Mouse (Mus musculus): ENCODE results near the gene Arhgef25. TPM values are rescaled to one million over a fixed set of nuclear protein-coding genes. Genes with fewer than 3 reads are reported as not detected.
"Not testable (repeated sequence)": the region's sequence is repeated elsewhere in the genome, so short reads cannot be mapped to it uniquely, and the experiment has no call there.

Gene Arhgef25
- polyA plus RNA-seq, 1 experiment from 2014 or later = 2.6 TPM

DNA sequence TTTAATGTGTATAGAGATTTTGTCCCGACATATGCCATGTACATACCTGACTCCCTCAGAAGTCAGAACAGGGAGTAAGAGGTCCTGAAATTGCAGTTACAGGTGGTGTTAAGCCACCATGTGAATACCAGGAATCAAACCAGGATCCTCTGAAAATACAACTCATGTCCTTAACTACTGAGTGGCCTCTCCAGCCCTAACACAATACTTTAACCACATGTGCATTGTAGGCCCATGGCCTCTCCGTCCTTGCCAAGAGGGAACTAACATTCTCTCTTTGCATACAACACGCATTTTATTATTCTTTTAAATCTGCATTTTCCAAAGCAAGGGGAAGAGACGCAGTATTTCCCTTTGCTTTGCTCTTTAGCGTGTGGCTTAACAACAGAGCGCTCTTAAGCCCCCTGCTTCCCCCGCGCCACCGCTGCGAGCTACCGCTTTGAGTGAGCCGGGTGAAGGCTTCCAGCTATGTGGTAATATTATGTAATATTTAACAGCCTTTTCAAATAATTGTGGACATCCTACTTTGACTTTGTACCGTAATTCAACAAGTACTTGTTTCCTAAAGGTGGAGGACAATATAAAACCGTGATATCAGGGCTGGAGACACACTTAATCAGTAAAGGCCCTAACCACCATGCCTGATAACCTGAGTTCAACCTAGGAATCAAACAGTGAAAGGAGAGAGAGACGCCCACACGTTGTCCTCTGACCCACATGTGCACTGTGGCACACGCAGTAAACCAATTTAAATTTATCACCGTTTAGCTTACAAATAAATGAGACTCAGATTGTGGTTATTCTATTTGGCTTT lies 51.3 kb downstream of the Arhgef25 start:
- DNase-seq (no peak), ATAC-seq (peak; percentile 67)
- Histone ChIP-seq H3K9me3 (ENCODE audit: low read length) (no peaks in the 10 kb centered on the region), H3K36me3 (replicated peaks; ENCODE audit: insufficient read depth, low read length) (no peaks in the 10 kb centered on the region), H3K4me3 (ENCODE audit: low read depth, low read length) (no peak overlapping the region), H3K4me2 (ENCODE audit: low read depth, low read length) (peak overlapping the region; percentile 20; the same call in 1 of the 2 replicates), H3K27me3 (ENCODE audit: insufficient read depth, low read length) (no peaks in the 10 kb centered on the region), H3K27ac (ENCODE audit: low read depth) (peak overlapping the region; percentile 75), H3K9ac (replicated peaks) (no peak overlapping the region), H3K4me1 (ENCODE audit: insufficient read depth) (peaks cover 32% of the 10 kb centered on the region)
- WGBS (ENCODE audit: insufficient replicate concordance) = 52% methylated on average over 18 of the region's 18 CpGs
- TF ChIP-seq EP300 (IDR thresholded peaks at IDR 0.05; ENCODE audit: low read depth) (0 out of 2 replicates have a peak, but pooled peaks have one; percentile 56), CTCF (IDR thresholded peaks at IDR 0.05; ENCODE audit: low read depth) (no peak)

DNA sequence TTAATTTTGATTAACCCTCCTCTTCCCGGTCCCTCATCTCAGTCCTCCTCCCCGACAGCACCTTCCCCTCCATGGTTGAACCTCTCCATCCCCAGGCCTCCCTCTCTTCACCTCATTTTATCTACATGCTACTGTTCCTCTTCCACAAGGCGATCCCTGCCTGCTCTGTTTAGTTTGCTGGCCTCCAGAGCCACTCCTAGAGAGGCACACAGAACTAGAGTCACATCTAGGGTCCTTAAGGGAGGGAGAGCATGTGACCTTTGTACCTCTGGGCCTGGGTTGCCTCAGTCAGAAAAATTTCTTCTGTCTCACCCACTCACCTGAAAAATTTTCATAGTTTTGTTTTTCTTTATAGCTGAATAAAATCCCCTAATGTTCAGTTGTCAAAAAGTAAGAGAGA lies 52.0 kb downstream of the Arhgef25 start:
- no peak overlapping the region for H3K4me3 ChIP-seq (ENCODE audit: low read depth, low read length)
- WGBS (ENCODE audit: insufficient replicate concordance) = 68% methylated on average over 3 of the region's 3 CpGs
- DNase-seq (no peak), ATAC-seq (no peak)
- no peak overlapping the region for H3K4me2 ChIP-seq (ENCODE audit: low read depth, low read length)
- H3K27me3 ChIP-seq (ENCODE audit: insufficient read depth, low read length) = no peaks in the 10 kb centered on the region
- no peaks in the 10 kb centered on the region for H3K9me3 ChIP-seq (ENCODE audit: low read length)
- TF ChIP-seq EP300 (IDR thresholded peaks at IDR 0.05; ENCODE audit: low read depth) (no peak), CTCF (IDR thresholded peaks at IDR 0.05; ENCODE audit: low read depth) (no peak)
- H3K9ac ChIP-seq (replicated peaks) = no peak overlapping the region
- H3K36me3 ChIP-seq (replicated peaks; ENCODE audit: insufficient read depth, low read length) = no peaks in the 10 kb centered on the region
- peak overlapping the region; percentile 75 for H3K27ac ChIP-seq (ENCODE audit: low read depth)
- peaks cover 32% of the 10 kb centered on the region for H3K4me1 ChIP-seq (ENCODE audit: insufficient read depth)

DNA sequence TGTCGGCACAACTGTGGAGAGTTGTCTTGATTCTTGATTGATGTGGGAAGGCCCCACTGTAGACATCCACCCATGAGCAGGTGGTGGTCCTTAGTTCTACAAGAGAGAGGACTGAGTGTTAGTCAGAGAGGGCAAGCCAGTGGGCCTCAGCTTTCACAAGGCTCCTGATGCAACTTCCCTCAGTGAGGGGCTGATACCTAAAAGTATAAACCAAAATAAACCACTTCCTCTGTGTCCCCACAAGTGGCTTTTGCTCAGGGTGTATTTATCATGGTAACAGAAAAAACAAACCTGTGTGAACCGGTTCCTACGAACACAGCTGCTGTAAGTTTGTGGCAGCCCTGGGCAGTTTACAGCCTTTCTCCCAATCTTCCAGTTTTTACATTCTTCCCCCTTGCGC lies 53.4 kb downstream of the Arhgef25 start:
- TF ChIP-seq EP300 (IDR thresholded peaks at IDR 0.05; ENCODE audit: low read depth) (no peak; the same call in 1 of the 2 replicates), CTCF (IDR thresholded peaks at IDR 0.05; ENCODE audit: low read depth) (no peak)
- WGBS (ENCODE audit: insufficient replicate concordance) = 33% methylated on average over 4 of the region's 4 CpGs
- H3K4me3 ChIP-seq (ENCODE audit: low read depth, low read length) = no peak overlapping the region
- no peaks in the 10 kb centered on the region for H3K9me3 ChIP-seq (ENCODE audit: low read length)
- no peak overlapping the region; the same call in 1 of the 2 replicates for H3K9ac ChIP-seq (replicated peaks)
- H3K27me3 ChIP-seq (ENCODE audit: insufficient read depth, low read length) = no peaks in the 10 kb centered on the region
- H3K36me3 ChIP-seq (replicated peaks; ENCODE audit: insufficient read depth, low read length) = no peaks in the 10 kb centered on the region
- ATAC-seq (peak; percentile 4), DNase-seq (no peak)
- 0 out of 2 replicates have a peak overlapping the region, but pooled peaks have one; percentile 38 for H3K4me2 ChIP-seq (ENCODE audit: low read depth, low read length)
- peak overlapping the region; percentile 75 for H3K27ac ChIP-seq (ENCODE audit: low read depth)
- peaks cover 32% of the 10 kb centered on the region for H3K4me1 ChIP-seq (ENCODE audit: insufficient read depth)

DNA sequence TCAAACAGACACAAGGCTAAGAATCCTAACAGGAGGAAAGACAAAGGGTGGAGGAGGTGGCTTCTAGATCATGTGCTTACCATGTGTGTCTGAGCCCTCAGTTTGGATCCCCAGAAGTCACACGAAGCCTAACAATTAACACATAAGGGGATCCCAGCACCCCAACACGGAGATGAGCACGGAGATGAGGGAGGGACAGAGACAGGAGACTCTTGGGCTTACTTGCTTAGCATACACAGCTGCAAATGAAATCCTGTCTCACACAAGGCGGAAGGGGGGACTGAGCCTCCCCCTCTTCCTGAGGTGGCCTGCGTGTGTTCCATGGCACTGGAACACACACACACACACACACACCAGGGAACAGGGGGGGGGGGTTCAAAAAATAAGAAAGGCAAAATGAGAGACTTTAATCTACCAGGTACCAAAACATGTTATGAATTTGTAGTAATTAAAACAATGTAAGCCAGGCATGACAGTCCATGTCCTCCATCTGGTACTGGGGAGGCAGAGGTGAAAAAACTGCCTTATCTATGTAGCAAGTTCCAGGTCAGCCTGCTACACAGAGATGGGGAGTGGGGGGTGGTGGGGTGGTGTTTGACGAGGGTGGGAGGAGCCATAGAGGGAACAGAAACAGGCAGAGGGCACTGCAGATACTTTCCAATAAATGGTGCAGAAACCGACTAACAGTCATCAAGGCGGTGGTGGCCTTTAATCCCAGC lies 54.6 kb downstream of the Arhgef25 start:
- Histone ChIP-seq H3K27ac (ENCODE audit: low read depth) (peak overlapping the region; percentile 75), H3K4me2 (ENCODE audit: low read depth, low read length) (peak overlapping the region; percentile 38; the same call in 1 of the 2 replicates), H3K4me3 (ENCODE audit: low read depth, low read length) (no peak overlapping the region), H3K36me3 (replicated peaks; ENCODE audit: insufficient read depth, low read length) (no peaks in the 10 kb centered on the region), H3K9me3 (ENCODE audit: low read length) (no peaks in the 10 kb centered on the region), H3K4me1 (ENCODE audit: insufficient read depth) (peaks cover 32% of the 10 kb centered on the region), H3K27me3 (ENCODE audit: insufficient read depth, low read length) (no peaks in the 10 kb centered on the region), H3K9ac (replicated peaks) (peak overlapping the region; percentile 50; the same call in 1 of the 2 replicates)
- no peak for TF ChIP-seq CTCF (IDR thresholded peaks at IDR 0.05; ENCODE audit: low read depth)
- TF ChIP-seq EP300 (IDR thresholded peaks at IDR 0.05; ENCODE audit: low read depth) = no peak
- DNase-seq (peak; percentile 65), ATAC-seq (peak; percentile 73)
- WGBS (ENCODE audit: insufficient replicate concordance) = 18% methylated on average over 8 of the region's 8 CpGs

DNA sequence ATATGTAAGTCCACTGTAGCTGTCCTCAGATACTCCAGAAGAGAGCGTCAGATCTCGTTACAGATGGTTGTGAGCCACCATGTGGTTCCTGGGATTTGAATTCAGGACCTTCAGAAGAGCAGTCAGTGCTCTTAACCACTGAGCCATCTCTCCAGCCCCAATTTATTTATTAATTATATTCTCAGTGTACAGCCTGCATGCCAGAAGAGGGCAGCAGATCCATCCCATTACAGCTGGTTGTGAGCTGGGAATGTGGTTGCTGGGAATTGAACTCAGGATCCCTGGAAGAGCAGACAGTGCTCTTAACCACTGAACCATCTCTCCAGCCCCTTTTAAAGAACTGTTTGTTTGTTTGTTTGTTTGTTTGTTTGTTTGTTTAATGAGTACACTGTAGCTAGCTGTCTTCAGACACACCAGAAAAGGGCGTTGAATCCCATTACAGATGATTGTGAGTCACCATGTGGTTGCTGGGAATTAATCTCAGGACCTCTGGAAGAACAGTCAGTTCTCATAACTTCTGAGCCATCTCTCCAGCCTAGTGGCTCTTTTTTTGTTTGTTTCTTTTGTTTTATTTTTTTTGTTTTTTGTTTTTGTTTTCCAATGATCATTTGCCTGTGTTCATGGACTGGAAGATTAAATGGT lies 55.4 kb downstream of the Arhgef25 start:
- Histone ChIP-seq H3K27ac (ENCODE audit: low read depth) (peak overlapping the region; percentile 75; the same call in 1 of the 2 replicates), H3K4me1 (ENCODE audit: insufficient read depth) (peaks cover 32% of the 10 kb centered on the region)
- not testable (repeated sequence) for H3K4me3 ChIP-seq (ENCODE audit: low read depth, low read length); H3K9me3 ChIP-seq (ENCODE audit: low read length); ATAC-seq; DNase-seq; H3K9ac ChIP-seq (replicated peaks); H3K36me3 ChIP-seq (replicated peaks; ENCODE audit: insufficient read depth, low read length); H3K4me2 ChIP-seq (ENCODE audit: low read depth, low read length); H3K27me3 ChIP-seq (ENCODE audit: insufficient read depth, low read length)
- peak; percentile 64 for TF ChIP-seq CTCF (IDR thresholded peaks at IDR 0.05; ENCODE audit: low read depth)
- WGBS (ENCODE audit: insufficient replicate concordance) = 78% methylated on average over 3 of the region's 3 CpGs

Other genes starting within 250 kb of the Arhgef25 start
- 10.7 and 11.4 TPM in 2 replicates for gene Ctdsp2, start 211.4 kb downstream of the Arhgef25 start, polyA plus RNA-seq (2015; fragmentation: Nextera tagmentation; extraction: Ambion mirVana)
- gene Avil, start 189.4 kb downstream of the Arhgef25 start, polyA plus RNA-seq (2015; fragmentation: Nextera tagmentation; extraction: Ambion mirVana) = 0.04 TPM in 1 of 2 replicates, not detected in the other
- gene Tsfm, start 159.2 kb downstream of the Arhgef25 start, polyA plus RNA-seq (2015; fragmentation: Nextera tagmentation; extraction: Ambion mirVana) = 37.7 and 38.4 TPM in 2 replicates
- 14.9 and 15.0 TPM in 2 replicates for gene Mettl1, start 148.7 kb downstream of the Arhgef25 start, polyA plus RNA-seq (2015; fragmentation: Nextera tagmentation; extraction: Ambion mirVana)
- gene Eef1akmt3, start 148.6 kb downstream of the Arhgef25 start, polyA plus RNA-seq (2015; fragmentation: Nextera tagmentation; extraction: Ambion mirVana) = 0.05 and 0.07 TPM in 2 replicates
- not detected in 2 replicates for gene Cyp27b1, start 141.8 kb downstream of the Arhgef25 start, polyA plus RNA-seq (2015; fragmentation: Nextera tagmentation; extraction: Ambion mirVana)
- gene March9, start 129.9 kb downstream of the Arhgef25 start, polyA plus RNA-seq (2015; fragmentation: Nextera tagmentation; extraction: Ambion mirVana) = 0.04 and 0.06 TPM in 2 replicates
- gene Cdk4, start 126.5 kb downstream of the Arhgef25 start, polyA plus RNA-seq (2015; fragmentation: Nextera tagmentation; extraction: Ambion mirVana) = 209 and 225 TPM in 2 replicates
- gene Tspan31, start 119.8 kb downstream of the Arhgef25 start, polyA plus RNA-seq (2015; fragmentation: Nextera tagmentation; extraction: Ambion mirVana) = 224 and 230 TPM in 2 replicates
- gene Agap2, start 114.8 kb downstream of the Arhgef25 start, polyA plus RNA-seq (2015; fragmentation: Nextera tagmentation; extraction: Ambion mirVana) = 0.33 and 0.88 TPM in 2 replicates
- gene Os9, start 69.0 kb downstream of the Arhgef25 start, polyA plus RNA-seq (2015; fragmentation: Nextera tagmentation; extraction: Ambion mirVana) = 78.8 and 81.4 TPM in 2 replicates
- gene B4galnt1, start 24.9 kb downstream of the Arhgef25 start, polyA plus RNA-seq (2015; fragmentation: Nextera tagmentation; extraction: Ambion mirVana) = 27.2 and 32.2 TPM in 2 replicates
- 2.0 TPM in 2 replicates for gene Slc26a10, start 9.4 kb downstream of the Arhgef25 start, polyA plus RNA-seq (2015; fragmentation: Nextera tagmentation; extraction: Ambion mirVana)
- 8.8 and 8.9 TPM in 2 replicates for gene Dtx3, start 5.6 kb upstream of the Arhgef25 start, polyA plus RNA-seq (2015; fragmentation: Nextera tagmentation; extraction: Ambion mirVana)
- gene Pip4k2c, start 21.5 kb upstream of the Arhgef25 start, polyA plus RNA-seq (2015; fragmentation: Nextera tagmentation; extraction: Ambion mirVana) = 14.7 and 17.7 TPM in 2 replicates
- gene Kif5a, start 73.3 kb upstream of the Arhgef25 start, polyA plus RNA-seq (2015; fragmentation: Nextera tagmentation; extraction: Ambion mirVana) = 0.06 TPM in 2 replicates
- 65.3 and 67.4 TPM in 2 replicates for gene Dctn2, start 76.3 kb upstream of the Arhgef25 start, polyA plus RNA-seq (2015; fragmentation: Nextera tagmentation; extraction: Ambion mirVana)
- 5.3 and 5.7 TPM in 2 replicates for gene Mbd6, start 98.9 kb upstream of the Arhgef25 start, polyA plus RNA-seq (2015; fragmentation: Nextera tagmentation; extraction: Ambion mirVana)
- 51.3 and 62.3 TPM in 2 replicates for gene Mars, start 121.7 kb upstream of the Arhgef25 start, polyA plus RNA-seq (2015; fragmentation: Nextera tagmentation; extraction: Ambion mirVana)
- gene Arhgap9, start 131.9 kb upstream of the Arhgef25 start, polyA plus RNA-seq (2015; fragmentation: Nextera tagmentation; extraction: Ambion mirVana) = 13.5 and 14.8 TPM in 2 replicates
- gene Gli1, start 151.9 kb upstream of the Arhgef25 start, polyA plus RNA-seq (2015; fragmentation: Nextera tagmentation; extraction: Ambion mirVana) = 0.04 TPM in 2 replicates
- gene Inhbe, start 164.3 kb upstream of the Arhgef25 start, polyA plus RNA-seq (2015; fragmentation: Nextera tagmentation; extraction: Ambion mirVana) = 18.4 and 29.0 TPM in 2 replicates
- 21.0 and 27.2 TPM in 2 replicates for gene Inhbc, start 180.3 kb upstream of the Arhgef25 start, polyA plus RNA-seq (2015; fragmentation: Nextera tagmentation; extraction: Ambion mirVana)
- gene R3hdm2, start 190.2 kb upstream of the Arhgef25 start, polyA plus RNA-seq (2015; fragmentation: Nextera tagmentation; extraction: Ambion mirVana) = 16.6 and 17.3 TPM in 2 replicates